Mouse (Mus musculus) liver, adult (tissue): ENCODE measurements around the gene Pla2g3.

ENCODE experiments used
- GATA4 ChIP-seq: IDR thresholded peaks from 2 replicates; pipeline ENCODE4 v1.6.1; 2014; ENCODE audit warnings: mild to moderate bottlenecking, low read length; ENCODE audit not compliant: insufficient replicate concordance

Pla2g3 gene

DNA sequence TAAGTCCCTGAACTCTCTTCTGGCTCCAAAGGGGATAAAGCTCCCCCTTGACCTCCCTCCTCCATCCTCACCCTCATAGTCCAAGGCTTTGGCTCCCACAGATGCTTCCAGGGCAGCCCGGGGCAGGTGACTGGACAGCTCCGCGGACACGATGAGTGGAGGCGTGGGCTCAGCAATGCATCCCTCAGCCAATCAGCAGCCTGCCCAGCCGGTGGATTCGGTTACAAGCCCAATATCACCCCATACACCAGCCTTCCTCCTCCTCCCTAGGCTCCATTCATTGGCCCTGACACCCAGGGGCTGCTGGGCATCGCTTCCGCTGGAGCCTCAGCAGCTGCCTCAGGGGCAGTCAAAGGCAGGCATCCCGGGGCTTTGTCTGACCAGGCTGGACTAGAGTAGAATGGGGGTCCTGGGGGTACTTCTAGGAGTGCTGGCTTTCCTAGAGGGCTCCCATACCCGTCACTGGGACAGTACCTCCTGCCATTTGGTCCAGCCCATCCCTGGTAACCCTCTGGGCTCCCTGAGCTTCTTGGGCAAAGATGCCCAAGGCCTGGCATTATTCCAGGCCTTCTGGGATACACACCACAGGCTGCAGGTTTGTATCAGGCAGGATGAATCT lies at the start of gene Pla2g3:
TSS of gene Pla2g3 (plus strand) at position 333 of the 619 bp plus-strand sequence.
- no peak for TF ChIP-seq GATA4

DNA sequence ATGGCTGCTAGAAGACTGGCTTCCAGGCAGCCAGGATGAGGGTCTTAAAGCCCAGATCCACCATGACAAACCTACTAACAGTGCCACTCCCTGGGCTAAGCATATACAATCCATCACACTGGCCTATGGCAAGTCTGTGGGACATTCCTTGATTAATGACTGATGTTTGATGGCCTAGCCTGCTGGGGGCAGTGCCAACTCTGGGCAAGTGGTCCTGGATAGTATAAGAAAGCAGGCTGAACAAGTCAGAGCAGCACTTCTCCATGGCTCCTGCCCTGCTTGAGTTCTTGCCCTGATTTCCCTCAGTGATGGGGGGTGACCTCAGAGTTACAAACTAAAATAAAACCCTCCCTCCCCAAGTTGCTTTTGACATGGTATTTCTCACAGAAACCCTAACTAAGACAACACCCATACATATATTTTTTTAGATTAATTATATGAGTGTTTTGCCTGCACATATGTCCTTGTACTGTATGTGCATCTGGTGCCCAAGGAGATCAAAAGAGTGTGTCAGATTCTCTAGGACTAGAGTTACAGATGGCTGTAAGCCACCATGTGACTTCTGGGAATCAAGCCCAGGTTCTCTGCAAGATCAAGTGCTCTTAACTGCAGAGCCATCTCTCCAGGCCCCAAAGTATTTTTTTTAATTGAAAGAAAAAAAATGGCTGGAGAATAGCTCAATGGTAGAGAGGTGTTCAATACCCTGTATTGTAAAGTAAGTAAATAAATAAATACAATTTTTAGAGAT lies 46.2 kb upstream of the Pla2g3 start:
- no peak for TF ChIP-seq GATA4

DNA sequence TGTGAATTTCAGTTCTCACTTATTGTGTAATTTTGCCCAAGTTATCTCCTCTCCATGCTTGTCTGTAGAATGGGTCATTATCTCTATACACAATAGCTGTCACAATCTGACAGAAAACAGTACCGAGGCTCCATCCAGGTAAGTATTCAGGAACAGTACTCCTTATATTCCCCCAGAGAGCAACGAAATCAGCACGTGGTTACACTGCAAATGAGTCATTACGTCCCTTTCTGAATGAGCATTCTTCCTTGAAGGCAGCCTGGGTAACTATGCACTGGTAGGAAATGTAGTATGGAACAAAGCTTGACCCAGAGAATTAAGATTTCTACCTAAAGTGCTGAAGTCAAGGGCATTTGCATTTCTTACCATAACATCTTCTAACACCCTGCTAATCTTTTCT lies 45.4 kb upstream of the Pla2g3 start:
- TF ChIP-seq GATA4: no peak

DNA sequence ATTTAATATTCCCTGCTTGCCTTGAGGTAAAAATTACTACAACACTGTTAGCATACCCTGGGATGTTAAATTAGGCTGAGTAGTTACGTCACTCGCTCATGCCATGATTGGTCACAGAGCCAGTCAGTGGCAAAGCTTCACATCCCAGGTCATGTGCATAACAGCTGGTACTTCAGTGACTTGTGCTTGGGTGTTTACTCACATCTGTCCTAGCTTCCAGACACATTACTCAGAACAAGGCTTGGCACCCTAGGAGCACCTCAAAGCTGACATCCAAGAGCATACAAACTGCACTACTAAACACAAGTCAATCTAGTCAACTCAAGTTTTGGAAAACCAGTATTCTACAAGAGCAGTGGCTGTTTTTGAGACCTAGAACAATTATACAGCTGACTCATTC lies 45.0 kb upstream of the Pla2g3 start:
- no peak for TF ChIP-seq GATA4

DNA sequence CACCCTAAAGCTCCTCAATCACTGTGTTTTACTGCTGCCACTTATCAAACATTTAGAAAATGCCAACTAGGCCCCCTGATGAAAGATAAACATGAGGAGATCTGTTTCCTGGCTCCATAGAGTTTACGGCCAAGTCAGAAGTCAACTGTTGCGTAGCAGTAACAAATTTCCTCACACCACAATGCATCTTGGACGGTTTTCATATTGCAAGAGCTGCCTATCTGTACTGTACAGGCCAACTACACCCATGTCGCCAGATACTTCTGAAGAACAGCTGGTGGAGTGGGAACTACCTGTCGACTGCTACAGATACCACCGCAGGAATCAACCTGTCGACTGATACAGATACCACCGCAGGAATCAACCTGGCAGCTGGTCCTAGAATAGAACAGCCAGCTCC lies 43.2 kb upstream of the Pla2g3 start:
- TF ChIP-seq GATA4: no peak

DNA sequence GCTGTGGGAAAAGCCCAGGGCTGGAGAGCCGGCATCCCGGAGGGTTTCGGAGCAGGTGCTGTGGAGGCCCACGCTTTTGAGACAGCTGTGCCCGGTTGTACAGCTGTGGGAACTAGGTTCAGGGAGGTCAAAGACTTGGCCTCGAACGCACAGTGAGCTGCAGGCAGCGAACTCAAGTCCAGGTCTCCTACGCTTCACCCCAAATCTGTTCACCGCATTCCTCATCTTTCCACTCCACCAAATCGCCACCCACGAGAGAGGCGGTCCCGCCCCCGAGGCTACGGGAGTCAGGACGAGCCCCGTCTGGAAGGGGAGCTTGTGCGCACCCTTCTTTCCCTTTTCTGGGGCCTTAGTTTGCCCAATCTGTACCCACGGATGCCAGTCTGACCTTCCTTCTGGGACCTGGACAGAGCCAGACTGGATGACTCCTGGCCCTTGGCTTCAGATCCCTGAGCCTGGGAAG lies 36.4 kb upstream of the Pla2g3 start:
- no peak for TF ChIP-seq GATA4

DNA sequence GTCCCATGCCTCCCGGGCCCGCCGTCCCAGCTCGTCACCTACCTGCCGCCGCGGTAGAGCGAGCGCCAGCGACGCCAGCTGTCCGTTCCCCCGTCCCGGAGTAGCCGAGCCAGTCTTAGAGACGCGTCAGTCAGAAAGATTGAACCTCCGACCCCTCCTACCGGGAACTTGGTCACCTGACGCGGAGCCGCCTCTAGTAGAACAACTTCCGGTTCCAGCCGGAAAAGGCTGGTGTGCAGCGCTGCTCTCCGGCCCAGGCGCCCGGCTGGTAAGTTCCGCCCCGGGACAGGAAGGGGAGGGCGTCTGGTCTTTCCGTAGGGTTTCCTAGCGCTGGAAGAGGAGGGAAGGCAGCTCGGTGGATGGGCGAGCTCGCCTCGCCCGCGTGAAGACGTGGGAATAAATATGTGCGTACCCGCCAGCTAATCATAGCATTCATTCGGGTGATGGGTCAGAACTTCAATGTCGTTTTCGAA lies 35.9 kb upstream of the Pla2g3 start, which contains the start of gene Rnf185:
TSS of gene Rnf185 (minus strand) at position 197 of the 473 bp plus-strand sequence.
- peak; percentile 72; the same call in 1 of the 2 replicates for TF ChIP-seq GATA4

DNA sequence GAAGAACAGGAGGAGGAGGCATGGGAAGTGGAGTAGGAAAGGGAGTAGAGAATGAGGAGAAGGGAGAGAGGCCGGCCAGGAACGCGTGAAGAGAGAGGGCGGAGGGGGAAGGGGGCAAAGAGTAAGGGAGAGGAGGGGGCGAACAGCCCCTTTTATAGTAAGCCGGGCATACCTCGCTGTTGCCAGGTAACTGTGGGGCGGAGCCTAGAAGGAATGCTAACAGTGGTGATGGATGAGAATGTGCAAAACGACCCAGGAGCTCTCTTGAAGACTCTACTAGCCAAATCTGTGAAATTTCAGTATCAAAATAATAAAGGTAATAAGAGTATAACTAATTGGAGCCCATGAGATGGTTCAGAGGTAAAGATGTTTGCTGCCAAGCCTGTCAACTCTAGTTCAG lies 35.3 kb upstream of the Pla2g3 start:
- no peak for TF ChIP-seq GATA4

DNA sequence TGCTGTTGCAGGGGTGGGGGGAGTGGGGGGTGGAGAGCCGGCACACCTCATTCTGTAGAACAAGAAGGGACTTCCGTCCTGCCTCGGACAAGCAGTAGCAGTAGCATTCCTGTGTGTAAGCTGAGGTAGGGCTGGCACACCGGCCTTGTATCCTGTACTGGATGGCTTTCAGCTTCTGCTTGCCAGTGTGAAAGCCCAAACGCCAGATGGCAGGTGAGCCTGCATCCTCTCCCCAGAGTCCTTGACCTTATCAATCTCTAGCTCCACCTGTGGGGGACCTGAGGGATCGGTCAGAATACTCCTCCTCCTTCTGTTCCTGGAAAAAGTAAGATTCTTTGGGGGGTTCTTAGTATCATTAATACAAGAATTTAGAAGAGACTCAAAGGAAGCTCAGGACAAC lies 34.6 kb upstream of the Pla2g3 start:
- TF ChIP-seq GATA4: no peak

DNA sequence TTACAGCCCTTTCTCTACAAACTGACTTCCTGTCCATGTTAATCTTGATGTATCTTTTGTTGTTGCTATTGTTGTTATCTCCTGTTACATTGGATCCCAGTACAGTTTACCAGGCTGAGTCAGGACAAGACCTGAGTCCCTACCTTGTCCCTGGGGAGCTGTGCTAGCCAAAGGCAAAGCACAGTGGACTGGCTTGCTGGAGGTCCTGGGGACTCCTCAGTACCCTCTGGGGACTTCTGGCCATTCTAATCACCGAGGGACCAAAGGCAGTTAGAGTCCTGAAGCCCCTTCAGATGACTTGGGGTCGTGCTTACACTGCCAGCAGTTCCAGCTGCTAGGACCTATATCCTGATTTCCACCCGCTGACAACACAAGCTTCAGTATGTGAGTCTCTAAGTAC lies 33.6 kb upstream of the Pla2g3 start:
- TF ChIP-seq GATA4: no peak

DNA sequence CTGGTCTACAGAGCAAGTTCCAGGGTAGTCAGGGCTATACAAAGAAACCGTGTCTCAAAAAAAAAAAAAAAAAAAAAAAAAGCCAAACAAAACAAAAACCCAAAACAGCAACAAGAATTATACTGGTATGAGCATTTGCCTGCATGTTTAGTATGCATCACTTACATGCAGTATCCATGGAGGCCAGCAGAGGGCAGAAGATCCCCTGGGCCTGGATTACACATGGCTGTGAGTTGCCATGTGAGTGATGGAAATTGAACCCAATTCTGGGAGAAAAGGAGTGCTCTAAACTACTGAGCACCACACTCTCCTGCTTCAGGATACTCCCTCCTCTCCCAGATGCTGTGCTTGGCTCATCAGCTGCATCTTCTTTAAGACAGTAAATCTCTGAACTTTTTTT lies 31.7 kb upstream of the Pla2g3 start:
- TF ChIP-seq GATA4: no peak

DNA sequence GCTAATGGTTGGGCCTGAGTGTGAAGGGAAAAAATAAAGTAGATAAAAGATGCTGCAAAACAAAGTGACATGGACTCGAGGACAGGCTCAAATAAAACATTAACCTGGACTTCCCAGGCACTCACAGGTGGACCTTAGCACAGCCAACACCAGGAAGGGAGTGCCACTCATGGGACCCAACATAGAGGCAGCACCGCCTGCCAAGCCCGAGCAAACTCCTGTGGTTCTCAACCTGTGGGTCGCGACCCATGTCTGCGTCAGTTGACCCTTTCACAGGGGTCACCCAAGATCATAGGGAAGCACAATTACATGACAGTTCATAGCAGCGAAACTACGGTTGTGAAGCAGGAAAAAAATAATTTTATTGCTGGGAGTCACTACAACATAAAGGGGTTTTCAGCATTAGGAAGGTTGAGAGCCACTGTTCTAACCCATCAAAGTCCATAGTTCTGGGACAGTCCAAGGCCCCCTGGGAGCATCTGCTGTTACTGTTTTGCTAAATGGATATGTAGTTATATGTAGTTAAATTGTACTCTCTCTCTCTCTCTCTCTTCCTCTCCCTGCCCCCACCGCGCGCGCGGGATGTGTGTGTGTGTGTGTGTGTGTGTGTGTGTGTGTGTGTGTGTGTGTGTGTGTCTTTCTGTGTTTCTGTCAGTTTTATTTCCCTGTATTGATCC lies 29.5 kb upstream of the Pla2g3 start:
- no peak for TF ChIP-seq GATA4

DNA sequence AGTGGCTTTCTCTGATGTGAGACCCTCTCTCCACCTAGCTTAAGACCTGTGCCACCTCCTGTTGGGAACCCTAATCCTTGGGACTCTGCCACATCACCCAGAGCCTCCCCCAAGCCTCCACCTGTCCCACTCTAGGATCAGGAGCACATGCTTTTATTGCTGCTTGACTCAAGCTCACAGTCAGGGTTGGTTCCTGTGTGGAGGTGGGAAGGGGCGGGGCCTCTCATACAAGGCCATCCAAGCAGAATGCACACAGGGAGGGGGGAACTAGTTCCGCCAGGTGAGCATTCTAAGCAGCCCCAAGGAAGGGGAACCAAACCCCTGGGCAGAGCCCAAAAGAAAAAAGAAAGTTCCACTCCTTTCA lies 29.0 kb upstream of the Pla2g3 start:
- TF ChIP-seq GATA4: no peak

DNA sequence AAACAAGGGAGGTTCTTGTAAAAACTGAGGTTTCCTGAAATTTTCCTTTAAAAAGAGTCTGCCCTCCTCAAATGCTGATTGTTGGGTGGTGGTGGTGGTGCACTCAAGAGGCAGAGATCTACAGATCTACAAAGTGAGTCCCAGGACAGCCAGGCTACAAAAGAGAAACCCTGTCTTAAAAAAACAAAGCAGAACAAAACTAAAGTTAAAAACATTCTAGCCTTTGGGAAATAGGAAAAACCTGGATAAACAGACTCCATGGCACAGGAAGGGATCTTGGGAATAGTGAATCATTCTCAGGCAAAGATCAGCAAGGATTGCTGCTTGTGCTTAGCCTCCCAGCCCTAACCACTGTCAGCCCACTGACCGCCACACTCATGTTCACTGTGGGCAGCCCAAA lies 25.2 kb upstream of the Pla2g3 start:
- TF ChIP-seq GATA4: no peak

DNA sequence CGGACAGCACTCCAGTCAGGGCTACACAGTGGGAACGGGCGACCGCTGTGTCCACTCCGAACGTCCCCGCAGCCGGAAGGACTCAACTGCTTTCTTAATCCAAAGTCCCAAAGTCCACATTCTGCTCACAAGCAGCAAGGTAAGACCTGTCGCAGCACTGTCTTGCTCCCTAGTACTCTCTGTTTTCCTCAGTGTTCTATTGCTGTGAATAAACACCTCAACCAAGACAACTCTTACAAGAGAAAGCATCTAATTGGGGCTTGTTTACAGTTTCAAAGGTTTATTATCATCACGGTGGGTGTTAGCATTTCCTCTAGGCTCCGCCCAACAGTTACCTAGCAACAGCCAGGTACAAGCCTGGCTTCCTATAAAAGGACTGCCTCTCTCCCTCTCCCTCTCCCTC lies 16.6 kb upstream of the Pla2g3 start:
- TF ChIP-seq GATA4: no peak

DNA sequence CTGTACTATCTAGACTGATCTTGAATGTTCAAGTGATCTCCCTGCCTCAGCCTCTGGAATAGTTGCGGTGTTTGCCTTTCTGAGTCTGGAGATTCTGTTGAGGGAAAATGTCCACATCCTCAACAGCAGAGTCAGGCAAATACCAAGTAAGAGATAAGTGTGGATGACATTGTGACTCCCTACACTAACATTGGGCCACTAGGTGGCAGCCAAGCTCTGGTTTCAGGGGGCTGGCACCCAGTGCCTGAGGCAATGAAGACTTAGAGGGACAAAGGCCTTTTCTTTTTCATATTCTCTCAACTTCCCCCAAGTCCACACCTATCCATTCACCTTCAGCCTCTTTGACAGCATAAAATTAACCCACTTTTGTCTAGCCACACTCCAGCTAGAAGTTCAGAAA lies 15.6 kb upstream of the Pla2g3 start:
- TF ChIP-seq GATA4: peak; percentile 10; the same call in 1 of the 2 replicates
